Mouse (Mus musculus): ENCODE data around the gene Fxr2.

- TF ChIP-seq POLR2A (IDR thresholded peaks at IDR 0.05; ENCODE audit: extremely low read depth, insufficient read depth, low read length) (no peak), CTCF (IDR thresholded peaks at IDR 0.05; ENCODE audit: extremely low read depth, insufficient read depth, low read length) (no peak)
These were observed 21.9 kb upstream of the Fxr2 start for GRCm38 (mm10) chr11:69610899-69611298.

Measured in cortical plate, adult 2 months (tissue).